Mouse (Mus musculus) hindbrain, postnatal 0 days (tissue): ENCODE measurements around the gene Ncoa5. TPM values are rescaled to one million over a fixed set of nuclear protein-coding genes. Genes with fewer than 3 reads are reported as not detected.

ENCODE experiments used
- ATAC-seq: fragments of 200-750 bp; cut with Nextera tagmentation; 2 replicates; pipeline ENCODE4 v1.8.0; 2017; ENCODE audit warnings: mild to moderate bottlenecking, moderate TSS enrichment, moderate library complexity
- DNase-seq: peaks from one replicate; pipeline ENCODE4 v3.0.0-alpha.2; 2015; ENCODE audit warnings: low spot score
- H3K27ac ChIP-seq: fragments of 300-500 bp; sonication (generic); 2 replicates; pipeline ENCODE4 v1.5.1; 2014; ENCODE audit warnings: mild to moderate bottlenecking
- H3K27me3 ChIP-seq: fragments of 300-500 bp; sonication (generic); 2 replicates; pipeline ENCODE4 v1.6.1; 2014; ENCODE audit warnings: low read length, mixed read lengths; ENCODE audit not compliant: insufficient read depth
- H3K36me3 ChIP-seq: fragments of 300-500 bp; sonication (generic); 2 replicates; pipeline ENCODE4 v1.6.1; 2014; ENCODE audit warnings: low read length, mixed read lengths; ENCODE audit not compliant: insufficient read depth
- H3K4me1 ChIP-seq: fragments of 300-500 bp; sonication (generic); 2 replicates; pipeline ENCODE4 v1.6.1; 2014; ENCODE audit warnings: antibody characterized with exemption, low read length, mixed read lengths; ENCODE audit not compliant: insufficient read depth
- H3K4me2 ChIP-seq: fragments of 300-500 bp; sonication (generic); 2 replicates; pipeline ENCODE4 v1.6.1; 2014; ENCODE audit warnings: low read depth, mild to moderate bottlenecking, low read length, moderate library complexity, mixed read lengths
- H3K4me3 ChIP-seq: fragments of 300-500 bp; sonication (generic); 2 replicates; pipeline ENCODE4 v1.5.1; 2014; ENCODE audit warnings: low read length
- H3K9ac ChIP-seq: fragments of 300-500 bp; sonication (generic); replicated peaks from 2 replicates; pipeline ENCODE4 v1.6.1; 2014; ENCODE audit warnings: mild to moderate bottlenecking, low read length, moderate library complexity, mixed read lengths
- H3K9me3 ChIP-seq: fragments of 300-500 bp; sonication (generic); 2 replicates; pipeline ENCODE4 v1.6.1; 2016; ENCODE audit warnings: low read length, mixed read lengths
- CTCF ChIP-seq: IDR thresholded peaks from 2 replicates; pipeline ENCODE4 v1.5.1; 2016; ENCODE audit warnings: antibody characterized with exemption, control low read depth, low read depth
- WGBS: fragments of 180-500 bp; shearing (Covaris S2); extraction: QIAGEN DNeasy Blood & Tissue Kit; methylation state at CpG from one replicate; pipeline ENCODE4 v1.1.7; 2014; 5-methylcytosine and 5-hydroxymethylcytosine counted together
- polyA plus RNA-seq: library from polyadenylated mRNA; unstranded; fragments of >200 nt; fragmentation: Nextera tagmentation; extraction: Ambion mirVana; gene quantifications from 2 replicates; pipeline ENCODE4 v1.2.1, GENCODE M21; 2015
- total RNA-seq: library from RNA; depleted of rRNA; stranded (reverse); fragments of >200 nt; gene quantifications from 2 replicates; pipeline ENCODE4 v1.2.3, GENCODE M21; 2014

The Ncoa5 gene
- total and polyA plus RNA-seq, 2 experiments from 2014 or later = 55.5 to 60.8 TPM

DNA sequence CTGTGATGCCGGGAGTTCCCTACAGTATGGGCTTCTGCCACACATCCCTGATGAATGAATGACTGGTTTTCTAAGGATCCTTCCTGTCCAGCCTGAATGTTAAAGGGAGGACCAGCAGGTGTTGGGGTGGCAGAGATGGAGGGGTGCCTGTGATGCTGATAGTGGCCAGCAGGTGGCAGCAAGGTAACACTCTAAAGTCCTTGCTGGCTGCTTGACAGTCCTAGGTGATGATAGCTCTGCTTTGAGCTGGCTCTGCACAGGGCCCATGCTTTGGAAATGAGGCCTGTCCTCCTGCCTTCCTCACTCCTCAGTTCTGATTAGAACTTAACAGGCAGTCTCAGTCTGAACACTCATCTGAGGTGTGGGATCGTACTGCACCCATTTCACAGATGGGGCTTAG is 40.3 kb upstream of the Ncoa5 start:
- H3K27ac ChIP-seq = no peak overlapping the region
- no peak overlapping the region for H3K9ac ChIP-seq
- H3K27me3 ChIP-seq = peaks cover 11% of the 10 kb centered on the region; the same call in 1 of the 2 replicates
- H3K9me3 ChIP-seq = no peaks in the 10 kb centered on the region
- DNase-seq (peak; percentile 90), ATAC-seq (peak; percentile 62)
- TF ChIP-seq CTCF = peak; percentile 99
- H3K4me2 ChIP-seq = no peak overlapping the region
- 32% methylated on average over 2 of the region's 2 CpGs for WGBS
- H3K4me3 ChIP-seq = no peak overlapping the region
- peaks cover 24% of the 10 kb centered on the region for H3K4me1 ChIP-seq
- H3K36me3 ChIP-seq = no peaks in the 10 kb centered on the region

DNA sequence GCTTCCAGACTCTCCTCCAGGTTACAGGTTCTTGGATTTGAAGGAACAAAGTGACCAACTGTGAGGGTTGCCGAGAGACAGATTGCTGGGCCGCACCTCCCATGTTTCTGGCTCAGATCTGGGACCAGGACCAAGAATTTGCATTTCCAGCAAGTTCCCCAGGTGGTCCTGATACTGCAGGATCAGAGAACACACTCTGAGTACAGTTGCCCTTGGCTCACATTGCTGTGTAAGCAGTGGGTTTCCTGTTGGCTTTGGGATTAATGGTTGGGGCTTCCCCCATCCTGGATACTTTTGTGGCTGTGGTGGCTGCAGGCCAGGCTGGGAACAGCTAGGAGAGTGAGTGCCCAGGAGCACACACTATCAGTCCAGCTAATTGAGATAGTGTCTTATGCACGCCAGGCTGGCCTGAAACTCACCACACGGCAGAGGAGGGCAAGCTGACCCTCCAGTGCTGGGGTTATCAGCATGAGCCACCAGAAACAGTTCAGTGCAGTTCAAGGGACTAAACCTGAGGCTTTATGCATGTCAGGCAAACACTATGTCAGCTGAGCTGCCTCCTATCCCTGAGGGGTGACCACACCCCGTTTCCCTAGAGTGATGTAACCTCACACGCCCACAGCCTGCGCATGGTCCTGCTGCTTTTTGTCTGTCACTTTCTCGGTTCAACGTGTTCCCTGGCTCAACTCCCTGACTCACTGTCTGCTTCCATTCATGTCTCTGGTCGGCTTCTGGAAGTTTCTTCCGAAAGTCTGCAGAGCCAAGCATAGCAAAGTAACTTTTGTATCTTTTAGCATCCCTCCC is 39.6 kb upstream of the Ncoa5 start:
- peaks cover 11% of the 10 kb centered on the region; the same call in 1 of the 2 replicates for H3K27me3 ChIP-seq
- H3K4me1 ChIP-seq = peaks cover 25% of the 10 kb centered on the region
- TF ChIP-seq CTCF = no peak
- no peaks in the 10 kb centered on the region for H3K36me3 ChIP-seq
- no peak for ATAC-seq
- DNase-seq = peak; percentile 61
- WGBS = 36% methylated on average over 11 of the region's 11 CpGs
- no peak overlapping the region for H3K9ac ChIP-seq
- H3K9me3 ChIP-seq = no peaks in the 10 kb centered on the region
- H3K4me2 ChIP-seq = no peak overlapping the region
- H3K4me3 ChIP-seq = no peak overlapping the region
- H3K27ac ChIP-seq = peak overlapping the region; percentile 11; the same call in 1 of the 2 replicates

DNA sequence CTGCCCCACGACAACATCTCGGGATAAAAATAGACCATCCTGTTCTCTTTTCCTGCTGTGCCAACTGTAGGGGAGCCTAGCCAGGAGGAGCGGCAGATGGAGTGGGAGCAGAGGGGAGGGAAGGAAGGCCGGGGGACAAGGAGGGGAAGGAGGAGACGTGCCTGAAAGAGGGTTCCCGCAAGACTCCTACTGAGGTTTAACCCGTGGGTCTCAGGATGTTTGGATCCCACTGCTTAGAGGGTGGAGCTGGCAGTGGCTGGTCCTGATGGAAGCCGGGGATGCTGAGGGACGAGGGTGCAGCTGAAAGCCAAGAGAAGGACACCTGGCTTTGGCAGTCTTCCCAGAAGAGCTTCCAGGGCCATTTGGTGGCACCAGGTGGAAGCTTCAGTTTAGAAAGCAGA is 38.7 kb upstream of the Ncoa5 start:
- peaks cover 25% of the 10 kb centered on the region for H3K4me1 ChIP-seq
- peaks cover 7% of the 10 kb centered on the region; the same call in 1 of the 2 replicates for H3K27me3 ChIP-seq
- WGBS = 15% methylated on average over 9 of the region's 9 CpGs
- DNase-seq = peak; percentile 67
- no peak for TF ChIP-seq CTCF
- no peak overlapping the region for H3K4me3 ChIP-seq
- H3K9ac ChIP-seq = no peak overlapping the region
- 0 out of 2 replicates have a peak overlapping the region, but pooled peaks have one; percentile 11 for H3K4me2 ChIP-seq
- 0 out of 2 replicates have a peak overlapping the region, but pooled peaks have one; percentile 7 for H3K27ac ChIP-seq
- no peaks in the 10 kb centered on the region for H3K9me3 ChIP-seq
- ATAC-seq = no peak
- H3K36me3 ChIP-seq = no peaks in the 10 kb centered on the region

DNA sequence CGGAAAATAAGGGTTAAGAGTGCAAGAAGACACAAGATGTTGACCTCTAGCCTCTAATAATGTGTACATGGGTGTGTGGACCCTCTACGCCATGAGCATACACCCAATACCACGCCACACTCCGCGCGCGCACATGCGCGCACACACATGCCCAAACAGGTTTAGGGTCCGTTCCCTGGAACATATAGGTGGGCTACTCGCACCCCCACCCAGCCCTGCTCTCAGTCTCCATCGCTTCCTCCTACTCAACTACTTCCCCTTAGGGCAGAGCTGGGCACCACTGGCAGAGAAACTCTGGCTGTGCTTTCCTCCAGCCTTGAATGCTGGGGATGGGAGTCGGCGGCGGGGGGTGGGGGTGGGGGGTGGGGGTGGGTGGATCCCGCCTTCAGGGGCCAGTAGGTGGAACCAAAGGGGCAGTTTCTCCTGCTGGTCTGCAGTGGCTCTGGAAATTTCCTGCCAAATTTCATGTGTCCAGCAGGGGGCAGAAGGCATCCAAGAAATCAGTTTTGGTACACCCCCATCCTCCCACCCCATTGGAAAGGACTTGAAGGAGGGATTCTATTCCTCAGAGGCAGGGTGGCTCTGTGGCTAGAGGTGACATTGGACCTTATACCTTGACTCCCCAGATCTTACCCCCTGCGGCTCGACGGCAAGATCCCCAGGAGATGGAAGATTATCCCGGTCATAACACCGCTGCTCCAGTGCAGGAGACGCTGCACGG is 35.6 kb upstream of the Ncoa5 start:
- Histone ChIP-seq H3K4me1 (peaks cover 10% of the 10 kb centered on the region; the same call in 1 of the 2 replicates), H3K4me3 (no peak overlapping the region), H3K9ac (0 out of 2 replicates have a peak overlapping the region, but pooled peaks have one; percentile 17), H3K9me3 (no peaks in the 10 kb centered on the region), H3K4me2 (peak overlapping the region; percentile 35), H3K36me3 (no peaks in the 10 kb centered on the region), H3K27ac (no peak overlapping the region), H3K27me3 (no peaks in the 10 kb centered on the region)
- peak; percentile 43 for ATAC-seq
- peak; percentile 86 for TF ChIP-seq CTCF
- 23% methylated on average over 23 of the region's 23 CpGs for WGBS
- DNase-seq = peak; percentile 89

DNA sequence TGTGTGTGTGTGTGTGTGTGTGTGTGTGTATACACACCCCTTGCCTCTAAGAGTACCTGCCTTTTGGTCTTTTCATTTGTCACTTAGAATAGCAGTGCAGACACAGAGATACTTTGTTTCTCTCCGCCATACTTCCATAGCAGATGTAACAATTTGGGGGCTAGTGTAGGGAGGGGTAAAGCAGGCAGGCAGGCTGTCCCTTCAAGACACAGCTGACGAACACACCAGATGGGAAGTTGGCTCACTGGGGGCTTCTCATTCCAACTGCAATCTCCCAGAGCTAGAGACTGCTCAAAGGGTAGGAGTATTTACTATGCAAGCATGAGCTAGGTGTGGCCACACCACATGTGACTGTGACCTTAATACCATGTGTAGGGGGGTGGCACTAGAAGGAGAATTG is 34.1 kb upstream of the Ncoa5 start:
- Histone ChIP-seq H3K36me3 (no peaks in the 10 kb centered on the region), H3K4me2 (no peak overlapping the region), H3K4me1 (peaks cover 10% of the 10 kb centered on the region; the same call in 1 of the 2 replicates), H3K27me3 (no peaks in the 10 kb centered on the region), H3K9me3 (no peaks in the 10 kb centered on the region), H3K9ac (no peak overlapping the region), H3K27ac (no peak overlapping the region), H3K4me3 (no peak overlapping the region)
- DNase-seq (no peak), ATAC-seq (no peak)
- no peak for TF ChIP-seq CTCF
- 52% methylated on average over 2 of the region's 2 CpGs for WGBS

GRCm38 (mm10) chr2:165064489-165064888 is 29.8 kb upstream of the Ncoa5 start:
- H3K4me1 ChIP-seq = no peaks in the 10 kb centered on the region
- H3K27me3 ChIP-seq = no peaks in the 10 kb centered on the region
- H3K4me3 ChIP-seq = no peak overlapping the region
- ATAC-seq (peak; percentile 32; the same call in 1 of the 2 replicates), DNase-seq (no peak)
- H3K27ac ChIP-seq = no peak overlapping the region
- no peaks in the 10 kb centered on the region for H3K9me3 ChIP-seq
- no peak for TF ChIP-seq CTCF
- WGBS = 40% methylated on average over 7 of the region's 7 CpGs
- no peaks in the 10 kb centered on the region for H3K36me3 ChIP-seq
- no peak overlapping the region for H3K9ac ChIP-seq
- no peak overlapping the region for H3K4me2 ChIP-seq
